Mouse (Mus musculus) embryonic facial prominence, embryonic 12.5 days (tissue): ENCODE measurements around the gene Klhdc4. TPM values are rescaled to one million over a fixed set of nuclear protein-coding genes. Genes with fewer than 3 reads are reported as not detected.

Experiments used
- ATAC-seq: fragments of 200-750 bp; cut with Nextera tagmentation; 2 replicates; pipeline ENCODE4 v1.8.0; 2017; ENCODE audit not compliant: insufficient number of reproducible peaks, insufficient read depth, low FRiP score, low TSS enrichment
- H3K27ac ChIP-seq: fragments of 300-500 bp; sonication (generic); 2 replicates; pipeline ENCODE4 v1.5.1; 2016; ENCODE audit warnings: mild to moderate bottlenecking
- H3K27me3 ChIP-seq: fragments of 300-500 bp; sonication (generic); 2 replicates; pipeline ENCODE4 v1.6.1; 2016; ENCODE audit warnings: mild to moderate bottlenecking, moderate library complexity
- H3K36me3 ChIP-seq: fragments of 300-500 bp; sonication (generic); 2 replicates; pipeline ENCODE4 v1.6.1; 2016; ENCODE audit warnings: mild to moderate bottlenecking
- H3K4me1 ChIP-seq: fragments of 300-500 bp; sonication (generic); 2 replicates; pipeline ENCODE4 v1.6.1; 2016
- H3K4me2 ChIP-seq: fragments of 300-500 bp; sonication (generic); replicated peaks from 2 replicates; pipeline ENCODE4 v1.6.1; 2016; ENCODE audit warnings: mild to moderate bottlenecking, moderate library complexity
- H3K4me3 ChIP-seq: fragments of 300-500 bp; sonication (generic); 2 replicates; pipeline ENCODE4 v1.5.1; 2016; ENCODE audit warnings: mild to moderate bottlenecking
- H3K9ac ChIP-seq: fragments of 300-500 bp; sonication (generic); 2 replicates; pipeline ENCODE4 v1.6.1; 2016; ENCODE audit warnings: mild to moderate bottlenecking, moderate library complexity
- H3K9me3 ChIP-seq: fragments of 300-500 bp; sonication (generic); 2 replicates; pipeline ENCODE4 v1.6.1; 2016; ENCODE audit warnings: mild to moderate bottlenecking, moderate library complexity
- WGBS: fragments of 180-500 bp; shearing (Covaris S2); methylation state at CpG from one replicate; pipeline ENCODE4 v1.1.7; 2016; 5-methylcytosine and 5-hydroxymethylcytosine counted together
- polyA plus RNA-seq: library from polyadenylated mRNA; unstranded; fragments of >200 nt; fragmentation: Nextera tagmentation; extraction: Ambion mirVana; gene quantifications from 2 replicates; pipeline ENCODE4 v1.2.1, GENCODE M21; 2016

The Klhdc4 gene
- polyA plus RNA-seq, 1 experiment from 2014 or later, result 45.2 TPM

GRCm38 (mm10) chr8:121829777-121830362, 501 bp upstream of the Klhdc4 start:
- 0 out of 2 replicates have a peak, but pooled peaks have one; percentile 56 for ATAC-seq
- H3K27me3 ChIP-seq, result no peaks in the 10 kb centered on the region
- H3K4me3 ChIP-seq, result peak overlapping the region; percentile 97
- WGBS, result 20% methylated on average over 18 of the region's 18 CpGs
- peaks cover 14% of the 10 kb centered on the region for H3K4me1 ChIP-seq
- no peak overlapping the region for H3K27ac ChIP-seq
- no peaks in the 10 kb centered on the region for H3K9me3 ChIP-seq
- peak overlapping the region; percentile 87 for H3K9ac ChIP-seq
- H3K4me2 ChIP-seq, result peak overlapping the region; percentile 73
- H3K36me3 ChIP-seq, result no peaks in the 10 kb centered on the region

DNA sequence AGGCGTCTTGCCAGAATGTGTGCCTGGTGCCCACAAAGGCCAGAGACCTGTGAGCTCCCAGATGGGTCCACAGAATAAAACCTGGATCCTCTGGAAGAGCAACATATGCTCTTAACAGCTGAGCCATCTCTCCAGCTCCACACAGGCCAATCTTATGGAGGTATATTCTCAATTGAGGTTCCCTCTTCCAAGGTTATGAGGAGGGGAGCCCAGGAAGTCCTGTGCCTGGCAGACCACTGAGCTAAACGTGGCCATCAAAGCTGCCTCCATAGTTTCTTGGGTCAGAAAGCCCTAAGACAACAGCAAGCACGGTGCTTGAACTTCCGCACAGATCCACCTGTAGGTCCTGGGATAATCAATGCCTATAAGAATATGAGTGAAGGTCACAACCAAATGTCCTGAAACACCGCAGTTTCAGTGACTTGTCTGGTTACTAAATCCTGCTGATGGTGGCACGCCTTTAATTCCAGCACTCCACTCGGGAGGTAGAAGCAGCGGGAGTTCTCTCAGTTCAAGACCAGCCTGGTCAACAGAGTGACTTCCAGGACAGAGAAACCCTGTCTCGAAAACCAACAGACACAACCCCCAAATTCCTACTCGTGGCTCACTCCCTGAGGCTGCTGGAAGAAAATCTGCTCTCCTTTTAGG, 869 bp downstream of the Klhdc4 start:
- 32% methylated on average over 10 of the region's 10 CpGs for WGBS
- ATAC-seq, result no peak
- H3K9me3 ChIP-seq, result no peaks in the 10 kb centered on the region
- peaks cover 14% of the 10 kb centered on the region for H3K4me1 ChIP-seq
- peak overlapping the region; percentile 87 for H3K9ac ChIP-seq
- peak overlapping the region; percentile 73 for H3K4me2 ChIP-seq
- H3K27me3 ChIP-seq, result no peaks in the 10 kb centered on the region
- no peak overlapping the region for H3K27ac ChIP-seq
- peak overlapping the region; percentile 97 for H3K4me3 ChIP-seq
- no peaks in the 10 kb centered on the region for H3K36me3 ChIP-seq

GRCm38 (mm10) chr8:121827726-121828125, 1.6 kb downstream of the Klhdc4 start:
- H3K27ac ChIP-seq, result no peak overlapping the region
- H3K36me3 ChIP-seq, result no peaks in the 10 kb centered on the region
- H3K4me1 ChIP-seq, result peaks cover 14% of the 10 kb centered on the region
- no peak overlapping the region for H3K9ac ChIP-seq
- no peak for ATAC-seq
- H3K27me3 ChIP-seq, result no peaks in the 10 kb centered on the region
- WGBS, result 92% methylated on average over 5 of the region's 5 CpGs
- H3K4me2 ChIP-seq, result peak overlapping the region; percentile 73; the same call in 1 of the 2 replicates
- no peak overlapping the region for H3K4me3 ChIP-seq
- no peaks in the 10 kb centered on the region for H3K9me3 ChIP-seq

DNA sequence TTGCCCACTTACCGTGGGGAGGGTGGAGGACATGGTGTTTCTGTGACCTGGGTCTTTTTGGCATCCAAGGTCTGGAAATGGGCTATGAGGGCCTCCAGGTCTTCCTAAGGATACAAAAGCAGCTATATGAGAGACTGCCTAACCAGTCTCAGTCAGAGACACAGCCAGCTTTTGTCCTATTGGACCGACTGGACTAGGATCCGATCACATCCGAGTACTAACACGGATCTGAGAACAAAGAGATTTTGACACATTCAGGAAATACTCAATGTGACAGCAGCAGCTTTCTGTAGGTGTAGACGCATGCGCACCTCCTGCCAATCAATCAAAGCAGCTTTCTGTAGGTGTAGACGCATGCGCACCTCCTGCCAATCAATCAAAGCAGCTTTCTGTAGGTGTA, 7.6 kb downstream of the Klhdc4 start:
- Histone ChIP-seq H3K36me3 (peaks cover 31% of the 10 kb centered on the region; the same call in 1 of the 2 replicates), H3K4me1 (no peaks in the 10 kb centered on the region), H3K4me3 (no peak overlapping the region), H3K27me3 (no peaks in the 10 kb centered on the region), H3K27ac (no peak overlapping the region), H3K9ac (no peak overlapping the region), H3K4me2 (no peak overlapping the region), H3K9me3 (no peaks in the 10 kb centered on the region)
- 90% methylated on average over 9 of the region's 9 CpGs for WGBS
- no peak for ATAC-seq

DNA sequence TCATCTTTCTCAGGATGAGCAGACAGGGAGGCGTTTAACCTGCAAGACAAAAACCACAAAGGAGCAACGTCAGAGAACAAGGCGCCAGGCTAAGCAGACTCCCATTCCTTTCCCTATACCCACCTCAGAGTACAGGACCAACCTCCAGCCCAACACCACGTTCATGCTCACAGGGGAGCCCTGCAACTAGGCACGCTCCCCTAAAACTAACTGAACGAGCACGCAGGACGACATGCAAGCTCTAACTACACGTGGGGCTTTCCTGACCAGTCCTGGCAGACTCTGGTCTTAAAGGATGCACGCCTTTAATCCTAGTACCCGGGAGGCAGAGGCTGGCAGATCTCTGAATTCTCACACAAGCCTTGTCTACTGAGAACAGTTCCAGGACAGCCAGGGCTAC, 8.0 kb downstream of the Klhdc4 start:
- Histone ChIP-seq H3K27ac (no peak overlapping the region), H3K4me3 (no peak overlapping the region), H3K9ac (no peak overlapping the region), H3K4me1 (no peaks in the 10 kb centered on the region), H3K9me3 (no peaks in the 10 kb centered on the region), H3K27me3 (no peaks in the 10 kb centered on the region), H3K4me2 (no peak overlapping the region), H3K36me3 (peaks cover 36% of the 10 kb centered on the region; the same call in 1 of the 2 replicates)
- ATAC-seq, result no peak
- WGBS, result 90% methylated on average over 11 of the region's 11 CpGs

DNA sequence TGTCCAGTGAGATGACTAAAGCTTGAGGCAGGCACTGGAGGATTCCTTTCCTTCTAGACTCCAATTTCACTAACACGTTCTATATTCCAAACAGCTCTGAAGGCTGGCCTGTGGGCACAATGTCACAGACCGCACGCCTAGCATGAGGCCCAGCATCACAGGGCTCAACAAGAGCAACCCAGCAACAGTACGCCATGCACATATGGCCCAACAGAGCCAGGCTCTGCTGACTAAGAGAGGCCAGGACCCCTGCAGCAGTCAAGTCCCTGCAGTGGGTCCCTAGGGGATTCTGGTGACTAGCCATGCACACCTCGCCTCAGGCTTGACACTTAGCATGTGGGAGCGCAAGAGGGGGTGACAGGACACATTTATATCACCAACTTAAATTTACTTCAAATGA, 8.5 kb downstream of the Klhdc4 start:
- Histone ChIP-seq H3K4me3 (no peak overlapping the region), H3K27ac (no peak overlapping the region), H3K27me3 (no peaks in the 10 kb centered on the region), H3K36me3 (peaks cover 39% of the 10 kb centered on the region; the same call in 1 of the 2 replicates), H3K9ac (no peak overlapping the region), H3K4me2 (no peak overlapping the region), H3K9me3 (no peaks in the 10 kb centered on the region), H3K4me1 (no peaks in the 10 kb centered on the region)
- ATAC-seq, result no peak
- WGBS, result 89% methylated on average over 6 of the region's 6 CpGs

DNA sequence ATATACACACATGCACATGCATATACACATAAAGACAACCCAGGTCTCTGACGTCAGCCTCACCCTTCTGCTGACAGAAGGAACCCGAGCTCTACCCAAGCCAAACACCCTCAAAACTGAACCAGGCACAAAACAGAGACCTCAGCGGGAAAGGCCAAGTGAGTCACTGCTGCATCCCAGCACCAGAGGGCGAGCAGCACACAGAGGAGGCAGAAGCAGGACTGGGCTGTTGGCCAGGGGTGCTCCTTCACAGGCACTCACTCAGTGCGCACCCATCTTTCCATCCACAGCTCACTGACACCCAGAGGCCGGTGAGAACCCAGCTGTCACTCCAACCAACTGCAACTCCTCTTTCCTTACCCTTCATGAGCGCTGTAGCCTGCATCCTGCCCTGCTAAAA, 11.1 kb downstream of the Klhdc4 start:
- H3K9me3 ChIP-seq, result no peaks in the 10 kb centered on the region
- no peak overlapping the region for H3K4me2 ChIP-seq
- no peak overlapping the region for H3K4me3 ChIP-seq

DNA sequence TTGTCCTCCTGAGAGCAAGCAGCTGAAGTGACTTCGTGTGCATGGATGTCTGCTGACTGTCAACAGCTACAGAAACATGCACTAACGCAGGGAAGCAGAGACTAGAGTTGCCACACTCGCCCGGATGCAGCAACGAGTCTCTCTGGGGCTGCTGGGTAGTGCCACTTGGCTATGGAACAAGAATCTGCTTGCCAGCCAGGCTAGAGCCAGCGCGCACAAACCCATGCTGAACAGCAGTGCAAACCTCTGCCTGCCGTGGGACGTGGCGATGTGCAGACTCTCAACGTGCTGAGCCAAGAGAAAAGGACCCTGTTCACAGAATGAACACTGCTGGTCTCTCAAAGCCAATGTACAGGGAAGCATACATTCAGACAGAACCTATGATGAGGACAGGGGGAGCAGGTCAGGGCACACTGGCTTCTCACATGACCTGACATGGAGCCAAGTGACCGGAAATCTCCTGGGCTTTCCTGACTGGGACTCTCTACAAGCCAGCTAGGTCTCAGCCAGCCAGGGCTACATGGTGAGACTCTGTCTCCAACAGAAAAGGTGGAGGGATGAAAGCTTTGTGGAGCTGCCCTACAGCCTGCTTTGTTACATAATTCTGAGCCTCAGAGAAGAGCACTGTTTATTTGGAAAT, 17.3 kb downstream of the Klhdc4 start:
- H3K27me3 ChIP-seq, result no peaks in the 10 kb centered on the region
- ATAC-seq, result no peak
- no peak overlapping the region for H3K27ac ChIP-seq
- no peaks in the 10 kb centered on the region for H3K9me3 ChIP-seq
- H3K36me3 ChIP-seq, result peaks cover 58% of the 10 kb centered on the region
- H3K4me3 ChIP-seq, result no peak overlapping the region
- no peaks in the 10 kb centered on the region for H3K4me1 ChIP-seq
- H3K9ac ChIP-seq, result no peak overlapping the region
- H3K4me2 ChIP-seq, result no peak overlapping the region
- WGBS, result 93% methylated on average over 12 of the region's 12 CpGs

More for the DNA sequence above, 11.1 kb downstream of the Klhdc4 start:
- ATAC-seq, result no peak
- WGBS, result 87% methylated on average over 7 of the region's 7 CpGs
- Histone ChIP-seq H3K4me1 (no peaks in the 10 kb centered on the region), H3K27ac (no peak overlapping the region), H3K36me3 (peaks cover 60% of the 10 kb centered on the region), H3K27me3 (no peaks in the 10 kb centered on the region), H3K9ac (no peak overlapping the region)

DNA sequence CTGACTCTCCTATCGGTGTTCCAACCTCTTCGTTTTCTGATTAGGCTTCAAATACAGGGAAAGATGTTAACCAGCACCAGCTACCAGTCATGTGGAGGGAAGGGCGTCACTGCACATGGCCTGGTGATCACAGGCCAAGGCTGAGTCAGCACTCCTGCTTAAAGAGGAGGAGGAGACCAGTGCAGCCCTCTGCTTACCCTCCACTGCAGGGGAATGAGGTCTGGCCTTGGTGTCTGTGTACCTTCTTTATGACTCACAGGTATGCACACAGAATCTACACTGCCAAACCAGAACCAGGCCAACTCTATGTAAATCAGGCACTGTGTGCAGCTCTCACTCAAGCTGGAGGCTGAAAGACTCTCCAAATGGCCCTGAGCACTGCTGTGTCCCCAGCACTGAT, 17.9 kb downstream of the Klhdc4 start:
- Histone ChIP-seq H3K9ac (no peak overlapping the region), H3K4me3 (no peak overlapping the region), H3K4me1 (no peaks in the 10 kb centered on the region), H3K27me3 (no peaks in the 10 kb centered on the region), H3K4me2 (no peak overlapping the region), H3K27ac (no peak overlapping the region), H3K36me3 (peaks cover 58% of the 10 kb centered on the region), H3K9me3 (no peaks in the 10 kb centered on the region)
- no peak for ATAC-seq
- 89% methylated on average over 3 of the region's 3 CpGs for WGBS

GRCm38 (mm10) chr8:121809524-121810155, 19.7 kb downstream of the Klhdc4 start:
- Histone ChIP-seq H3K36me3 (peaks cover 58% of the 10 kb centered on the region), H3K27ac (no peak overlapping the region), H3K27me3 (no peaks in the 10 kb centered on the region), H3K4me2 (no peak overlapping the region), H3K9me3 (no peaks in the 10 kb centered on the region), H3K4me1 (no peaks in the 10 kb centered on the region), H3K4me3 (no peak overlapping the region), H3K9ac (no peak overlapping the region)
- 90% methylated on average over 11 of the region's 11 CpGs for WGBS
- ATAC-seq, result no peak

DNA sequence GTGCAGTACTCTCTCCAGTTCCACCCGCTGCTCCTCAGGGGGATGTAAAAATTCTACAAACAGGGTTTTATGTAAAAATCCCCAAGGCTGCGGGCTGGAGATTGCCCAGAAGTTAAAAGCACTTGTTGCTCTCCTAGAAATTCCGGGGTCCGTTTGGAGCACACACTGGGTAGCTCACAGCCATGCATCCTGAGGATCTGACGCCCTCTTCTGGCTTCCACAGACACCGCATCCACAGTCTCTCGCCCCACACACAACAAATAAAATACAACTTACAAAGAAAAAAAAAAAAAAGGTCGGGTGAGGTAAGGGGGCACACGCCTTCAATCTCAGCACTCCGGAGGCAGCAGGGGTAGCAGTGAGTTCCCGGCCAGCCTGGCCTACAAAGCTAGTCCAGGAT, 21.3 kb downstream of the Klhdc4 start:
- Histone ChIP-seq H3K9me3 (no peaks in the 10 kb centered on the region), H3K27ac (no peak overlapping the region), H3K27me3 (no peaks in the 10 kb centered on the region), H3K4me2 (no peak overlapping the region), H3K4me1 (no peaks in the 10 kb centered on the region), H3K36me3 (peaks cover 53% of the 10 kb centered on the region), H3K9ac (no peak overlapping the region), H3K4me3 (no peak overlapping the region)
- no peak for ATAC-seq
- WGBS, result 75% methylated on average over 11 of the region's 11 CpGs

GRCm38 (mm10) chr8:121806126-121806525, 23.2 kb downstream of the Klhdc4 start:
- Histone ChIP-seq H3K9me3 (no peaks in the 10 kb centered on the region), H3K4me2 (no peak overlapping the region), H3K4me3 (no peak overlapping the region), H3K27ac (no peak overlapping the region), H3K27me3 (no peaks in the 10 kb centered on the region), H3K36me3 (peaks cover 49% of the 10 kb centered on the region), H3K9ac (no peak overlapping the region), H3K4me1 (no peaks in the 10 kb centered on the region)
- WGBS, result 85% methylated on average over 13 of the region's 13 CpGs
- ATAC-seq, result no peak
